Mouse (Mus musculus) WW6 (cell line): Measurements from ENCODE around the gene Dgkd.

ENCODE experiments used
- DNase-seq: peaks from one replicate; pipeline ENCODE4 v3.0.0-alpha.2; 2013; ENCODE audit warnings: low read depth, low spot score

Dgkd gene

GRCm38 (mm10) chr1:87935095-87935494 lies 82.0 kb downstream of the Dgkd start:
- DNase-seq = no peak

GRCm38 (mm10) chr1:87935546-87935945 lies 82.5 kb downstream of the Dgkd start:
- no peak for DNase-seq

- no peak for DNase-seq
Observed at GRCm38 (mm10) chr1:87936075-87936474, 83.0 kb downstream of the Dgkd start.

- DNase-seq = no peak
Observed at GRCm38 (mm10) chr1:87936516-87936915, 83.4 kb downstream of the Dgkd start.

GRCm38 (mm10) chr1:87941765-87942164 lies 88.7 kb downstream of the Dgkd start:
- no peak for DNase-seq

GRCm38 (mm10) chr1:87947681-87948091 lies 94.6 kb downstream of the Dgkd start:
- DNase-seq = no peak

- DNase-seq = no peak
Observed at GRCm38 (mm10) chr1:87951641-87952040, 98.6 kb downstream of the Dgkd start.

- DNase-seq = no peak
Observed at GRCm38 (mm10) chr1:87953073-87953472, 100.0 kb downstream of the Dgkd start.

GRCm38 (mm10) chr1:87958931-87959330 lies 105.8 kb downstream of the Dgkd start:
- no peak for DNase-seq

- DNase-seq = no peak
Observed at GRCm38 (mm10) chr1:87959532-87959931, 106.4 kb downstream of the Dgkd start.

GRCm38 (mm10) chr1:87959998-87960431 lies 106.9 kb downstream of the Dgkd start:
- DNase-seq = no peak

GRCm38 (mm10) chr1:87960752-87961151 lies 107.7 kb downstream of the Dgkd start:
- DNase-seq = no peak

- no peak for DNase-seq
Observed at GRCm38 (mm10) chr1:87961459-87962167, 108.5 kb downstream of the Dgkd start.

- DNase-seq = no peak
Observed at GRCm38 (mm10) chr1:87970381-87970780, 117.3 kb downstream of the Dgkd start.

GRCm38 (mm10) chr1:87982291-87982690 lies 129.2 kb downstream of the Dgkd start:
- no peak for DNase-seq

- DNase-seq = no peak
Observed at GRCm38 (mm10) chr1:87992716-87993115, 139.6 kb downstream of the Dgkd start.
